Mouse (Mus musculus) gastrocnemius, postnatal 14 days (tissue): ENCODE measurements around the gene Ccdc30. TPM values are rescaled to one million over a fixed set of nuclear protein-coding genes. Genes with fewer than 3 reads are reported as not detected.

Source experiments
- DNase-seq: peaks from one replicate; pipeline ENCODE4 v3.0.0; 2021; ENCODE audit warnings: mixed read lengths
- intact Hi-C: fragments of 180-260 bp; cut with DNase I; formaldehyde crosslinking; loops from one replicate; pipeline ENCODE4 v1.15.1; 2025; ENCODE audit warnings: low total_unique reads
- long read RNA-seq, 2 experiments: library from polyadenylated mRNA; stranded (forward); transcript quantifications; one replicate each; pipeline ENCODE4 v2.0.0; 2021
- total RNA-seq, 2 experiments: library from RNA; stranded (reverse); gene quantifications; 2 replicates each; pipeline ENCODE4 v1.2.3; 2021

The Ccdc30 gene
- total RNA-seq, result under 1 TPM in 1 of 2 experiments, not detected in 1; 0.33 TPM
- long read RNA-seq, experiment 1, result 0 reads
- long read RNA-seq, experiment 2, partial matches to known transcripts, result 0 of 1 reads
- long read RNA-seq, experiment 2, other reads (novel, unspliced or antisense), result 0 of 1 reads

GRCm38 (mm10) chr4:119415072-119415753 is at the start of gene Ccdc30:
Ccdc30 (minus strand) TSS chr4:119415521.
- peak; percentile 85 for DNase-seq
- intact Hi-C loops, result no loop called here

GRCm38 (mm10) chr4:119463756-119464419 is 48.6 kb upstream of the Ccdc30 start:
- DNase-seq, result no peak

GRCm38 (mm10) chr4:119462858-119463755 is 47.8 kb upstream of the Ccdc30 start:
- peak; percentile 77 for DNase-seq
- intact Hi-C loops, result no loop called here

More at GRCm38 (mm10) chr4:119463756-119464419, 48.6 kb upstream of the Ccdc30 start:
- intact Hi-C loops, result no loop called here

- intact Hi-C loops, result no loop called here
- DNase-seq, result no peak
These were observed 47.1 kb upstream of the Ccdc30 start for GRCm38 (mm10) chr4:119462457-119462856.

GRCm38 (mm10) chr4:119460728-119461141 is 45.4 kb upstream of the Ccdc30 start:
- DNase-seq, result peak; percentile 53
- intact Hi-C loops, result no loop called here

GRCm38 (mm10) chr4:119460296-119460695 is 45.0 kb upstream of the Ccdc30 start:
- DNase-seq, result no peak
- intact Hi-C loops, result no loop called here

- no peak for DNase-seq
- intact Hi-C loops, result no loop called here
These were observed 38.2 kb upstream of the Ccdc30 start for GRCm38 (mm10) chr4:119453533-119453932.

GRCm38 (mm10) chr4:119453128-119453527 is 37.8 kb upstream of the Ccdc30 start:
- no peak for DNase-seq
- intact Hi-C loops, result no loop called here

- intact Hi-C loops, result no loop called here
- DNase-seq, result no peak
These were observed 35.1 kb upstream of the Ccdc30 start for GRCm38 (mm10) chr4:119450436-119450835.

GRCm38 (mm10) chr4:119447786-119448185 is 32.5 kb upstream of the Ccdc30 start:
- intact Hi-C loops, result no loop called here
- DNase-seq, result no peak

GRCm38 (mm10) chr4:119447261-119447660 is 31.9 kb upstream of the Ccdc30 start:
- intact Hi-C loops, result no loop called here
- no peak for DNase-seq

GRCm38 (mm10) chr4:119442539-119442938 is 27.2 kb upstream of the Ccdc30 start:
- intact Hi-C loops, result no loop called here

GRCm38 (mm10) chr4:119441836-119442235 is 26.5 kb upstream of the Ccdc30 start:
- intact Hi-C loops, result no loop called here
- DNase-seq, result no peak

More at GRCm38 (mm10) chr4:119442539-119442938, 27.2 kb upstream of the Ccdc30 start:
- DNase-seq, result no peak

- DNase-seq, result no peak
- intact Hi-C loops, result loop anchor here (10.0 kb wide), 1 partner anchor 197 kb away; the partner anchor contains the start of gene Guca2a
These were observed 22.6 kb upstream of the Ccdc30 start for GRCm38 (mm10) chr4:119437936-119438335.

- intact Hi-C loops, result loop anchor here (5.0 to 10.0 kb wide), 2 partner anchors 102 to 204 kb away; partner anchors contain the start of gene Guca2a
- peak; percentile 42 for DNase-seq
These were observed 15.4 kb upstream of the Ccdc30 start for GRCm38 (mm10) chr4:119430678-119431077.

GRCm38 (mm10) chr4:119427680-119428079 is 12.4 kb upstream of the Ccdc30 start:
- DNase-seq, result no peak
- intact Hi-C loops, result no loop called here

- intact Hi-C loops, result no loop called here
- no peak for DNase-seq
These were observed 10.3 kb upstream of the Ccdc30 start for GRCm38 (mm10) chr4:119425601-119426000.

GRCm38 (mm10) chr4:119425077-119425476 is 9.8 kb upstream of the Ccdc30 start:
- DNase-seq, result no peak
- intact Hi-C loops, result no loop called here

GRCm38 (mm10) chr4:119422294-119422964 is 7.1 kb upstream of the Ccdc30 start, which contains the start of the genes Ppcs and Zmynd12:
Ppcs (minus strand) TSS chr4:119422420.
Zmynd12 (plus strand) TSS chr4:119422814.
- intact Hi-C loops, result no loop called here
- peak; percentile 88 for DNase-seq
